In genomic region chr8:9060166-9060565, GRCm38 (mm10) we compare ENCODE assay signal across 17 mouse cellular contexts.
"Had no signal": no experiment of that assay in that cellular context is flagged by ENCODE, and none has a peak within 500 bp of the region (broad histone marks: within the 10 kb centered on the region; RNA-seq: fewer than 3 reads in every experiment).

No protein-coding gene starts in this region.

- H3K4me3 ChIP-seq: lung, embryonic 15.5 days; megakaryocyte, embryonic 14.5 days; midbrain, embryonic 13.5 days; midbrain, embryonic 15.5 days; neural tube, embryonic 12.5 days; stomach, embryonic 15.5 days had no signal

- DNase-seq: liver, postnatal 0 days; lung, adult 2 months; lung, postnatal 14 days; lung, postnatal 36 days; right cerebral cortex, postnatal 25 days; thymus, adult 18-20 months; thymus, postnatal 14 days; thymus, postnatal 36 days had no signal

- ATAC-seq: liver, postnatal 0 days; lung, postnatal 0 days; midbrain, embryonic 13.5 days; midbrain, embryonic 15.5 days had no signal

- H3K27ac ChIP-seq: lung, embryonic 15.5 days; macrophage; midbrain, embryonic 13.5 days; midbrain, embryonic 15.5 days; neural tube, embryonic 12.5 days; stomach, embryonic 15.5 days; stomach, postnatal 0 days had no signal
